Mouse (Mus musculus) megakaryocyte, embryonic 14.5 days (primary cell): ENCODE measurements at regions not wholly inside any gene's neighbourhood (a gene's known extent, or its start where the extent isn't known, plus 50 kb on each side); places are given as distances from the start of the nearest gene placed in this dataset.

Experiments
- FLI1 ChIP-seq: IDR thresholded peaks from 2 replicates; pipeline ENCODE4 v1.6.1; 2012; ENCODE audit warnings: low read length, inconsistent platforms, mixed read lengths
- GATA1 ChIP-seq: IDR thresholded peaks from 3 replicates; pipeline ENCODE4 v1.6.1; 2012; ENCODE audit warnings: mixed read lengths, low read length, inconsistent platforms, borderline replicate concordance

DNA sequence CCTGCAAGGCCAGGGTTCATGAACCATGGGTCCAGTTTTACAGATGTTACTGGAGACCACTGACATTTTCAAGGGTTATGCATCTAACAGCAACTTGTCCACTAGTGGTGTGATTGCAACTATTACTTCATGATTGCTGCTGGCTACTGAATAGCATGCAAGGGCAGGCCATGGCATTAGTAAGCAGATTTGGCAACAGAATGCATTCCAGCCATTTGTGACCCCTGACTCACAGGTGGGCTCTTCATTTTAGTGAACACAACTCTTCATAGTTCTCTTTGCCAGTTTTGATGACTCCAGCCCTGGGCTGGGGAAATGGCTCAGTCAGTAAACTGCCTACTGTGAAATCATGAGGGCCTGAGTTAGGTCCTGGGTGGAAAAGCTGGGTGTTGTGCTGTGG is 137.9 kb upstream of the Pgrmc2 start:
- TF ChIP-seq GATA1 (no peak), FLI1 (no peak)
